In genomic region chr5:127453580-127453979, GRCm38 (mm10) we compare ENCODE assay signal across 8 mouse cellular contexts.
A peak's percentile ranks its signal among the peaks of the same experiment; 100 is the strongest.
DNase-seq lines count a peak whose midpoint lies in the region.

No protein-coding gene starts in this region.

- intact Hi-C loops in gastrocnemius, postnatal 14 days (cut with DNase I; ENCODE audit: low total_unique reads) = no loop called here

- peak; percentile 21 to 25 for DNase-seq in cerebellum, adult 18-20 months
- no peak for DNase-seq in cerebellum, adult 8-10 months
- peak; percentile 19 for DNase-seq in layer of hippocampus, adult 11-12 months (ENCODE audit: low spot score)
- no peak for DNase-seq in layer of hippocampus, adult 9-11 months
- DNase-seq in ES-CJ7 (ENCODE audit: low read depth, low spot score) = peak; percentile 35
- peak; percentile 39 for DNase-seq in heart, postnatal 4 days
- peak; percentile 43 for DNase-seq in retina, postnatal 1 day
- DNase-seq in gastrocnemius, postnatal 14 days = no peak

Comparison
In these comparisons a context has a peak if more than half of its experiments do, and no peak if none do; other contexts are left out.
1. DNase-seq: peak in cerebellum, adult 18-20 months (2 of 2), layer of hippocampus, adult 11-12 months (single experiment), ES-CJ7 (single experiment), heart, postnatal 4 days (single experiment) and retina, postnatal 1 day (single experiment); none in cerebellum, adult 8-10 months (single experiment), layer of hippocampus, adult 9-11 months (single experiment) and gastrocnemius, postnatal 14 days (single experiment).